Mouse (Mus musculus): ENCODE measurements around the gene Timeless. TPM values are rescaled to one million over a fixed set of nuclear protein-coding genes. Genes with fewer than 3 reads are reported as not detected.

Gene Timeless
- total and polyA plus RNA-seq, 3 experiments, result 28.1 to 61.4 (median 46.7) TPM

DNA sequence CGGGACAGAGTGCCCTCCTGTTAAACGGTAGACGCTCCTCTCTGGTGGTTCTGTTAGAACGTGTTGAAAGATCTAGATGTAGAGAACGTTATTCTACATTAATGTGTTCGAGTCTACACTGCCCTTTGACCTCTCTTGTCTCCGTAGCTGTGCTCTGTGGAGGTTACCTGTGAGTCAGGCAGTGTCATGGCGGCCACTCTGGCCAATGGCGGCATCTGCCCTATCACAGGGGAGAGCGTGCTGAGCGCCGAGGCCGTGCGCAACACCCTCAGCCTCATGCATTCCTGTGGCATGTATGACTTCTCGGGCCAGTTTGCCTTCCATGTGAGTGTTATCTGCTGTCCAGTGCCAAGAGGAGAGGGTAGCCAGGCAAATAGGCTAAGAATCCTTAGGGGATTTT lies 26.9 kb upstream of the Timeless start:
- peaks cover 4% of the 10 kb centered on the region; the same call in 1 of the 2 replicates for H3K4me1 ChIP-seq (ENCODE audit: insufficient read depth, low read depth, low read length)
- no peak overlapping the region for H3K4me3 ChIP-seq (ENCODE audit: low read depth, low read length)
- peaks cover 83% of the 10 kb centered on the region for H3K36me3 ChIP-seq (replicated peaks)
- DNase-seq (ENCODE audit: low spot score) (no peak), ATAC-seq (ENCODE audit: extremely low read depth, insufficient number of reproducible peaks, low FRiP score, poor library complexity, severe bottlenecking) (no peak)
- no peak for TF ChIP-seq CTCF (IDR thresholded peaks at IDR 0.05; ENCODE audit: low read depth, low read length)
- no peak for TF ChIP-seq TAL1 (conservative IDR thresholded peaks at IDR 0.05; ENCODE audit: low read depth, low read length)
- no peak for TF ChIP-seq POLR2AphosphoS5 (IDR thresholded peaks at IDR 0.05; ENCODE audit: insufficient replicate concordance, low read depth, low read length)
- no peak for TF ChIP-seq GATA1 (IDR thresholded peaks at IDR 0.05; ENCODE audit: borderline replicate concordance, low read length)
- no peak for TF ChIP-seq GATA2 (IDR thresholded peaks at IDR 0.05; ENCODE audit: borderline replicate concordance, low read depth, low read length)
- H3K27me3 ChIP-seq (ENCODE audit: insufficient read depth, low read length), result no peaks in the 10 kb centered on the region
- no peaks in the 10 kb centered on the region for H3K9me3 ChIP-seq (replicated peaks)

DNA sequence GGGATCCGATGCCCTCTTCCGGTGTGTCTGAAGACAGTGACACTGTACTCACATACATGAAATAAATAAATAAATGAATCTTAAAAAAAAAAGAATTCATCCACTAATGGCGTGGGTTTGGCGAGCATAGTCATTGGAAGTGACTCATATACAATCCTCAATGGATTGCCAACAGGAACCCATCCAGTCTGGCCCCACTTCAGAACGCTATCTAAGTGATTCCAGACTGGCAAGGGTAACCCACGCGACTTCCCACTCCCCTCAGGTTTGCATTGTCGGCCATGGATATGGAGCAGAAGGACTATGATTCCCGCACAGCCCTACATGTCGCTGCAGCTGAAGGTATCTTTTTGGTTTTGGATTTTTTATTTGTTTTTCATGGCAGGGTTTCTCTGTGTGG lies 23.5 kb upstream of the Timeless start:
- Histone ChIP-seq H3K27me3 (ENCODE audit: insufficient read depth, low read length) (peaks cover 4% of the 10 kb centered on the region; the same call in 1 of the 2 replicates), H3K36me3 (replicated peaks) (peaks cover 72% of the 10 kb centered on the region), H3K4me1 (ENCODE audit: insufficient read depth, low read depth, low read length) (peaks cover 21% of the 10 kb centered on the region), H3K4me3 (ENCODE audit: low read depth, low read length) (no peak overlapping the region), H3K9me3 (replicated peaks) (no peaks in the 10 kb centered on the region)
- no peak for ATAC-seq (ENCODE audit: extremely low read depth, insufficient number of reproducible peaks, low FRiP score, poor library complexity, severe bottlenecking)
- TF ChIP-seq TAL1 (conservative IDR thresholded peaks at IDR 0.05; ENCODE audit: low read depth, low read length) (no peak), GATA1 (IDR thresholded peaks at IDR 0.05; ENCODE audit: borderline replicate concordance, low read length) (no peak), CTCF (IDR thresholded peaks at IDR 0.05; ENCODE audit: low read depth, low read length) (no peak)
- no peak for DNase-seq (ENCODE audit: low spot score)

DNA sequence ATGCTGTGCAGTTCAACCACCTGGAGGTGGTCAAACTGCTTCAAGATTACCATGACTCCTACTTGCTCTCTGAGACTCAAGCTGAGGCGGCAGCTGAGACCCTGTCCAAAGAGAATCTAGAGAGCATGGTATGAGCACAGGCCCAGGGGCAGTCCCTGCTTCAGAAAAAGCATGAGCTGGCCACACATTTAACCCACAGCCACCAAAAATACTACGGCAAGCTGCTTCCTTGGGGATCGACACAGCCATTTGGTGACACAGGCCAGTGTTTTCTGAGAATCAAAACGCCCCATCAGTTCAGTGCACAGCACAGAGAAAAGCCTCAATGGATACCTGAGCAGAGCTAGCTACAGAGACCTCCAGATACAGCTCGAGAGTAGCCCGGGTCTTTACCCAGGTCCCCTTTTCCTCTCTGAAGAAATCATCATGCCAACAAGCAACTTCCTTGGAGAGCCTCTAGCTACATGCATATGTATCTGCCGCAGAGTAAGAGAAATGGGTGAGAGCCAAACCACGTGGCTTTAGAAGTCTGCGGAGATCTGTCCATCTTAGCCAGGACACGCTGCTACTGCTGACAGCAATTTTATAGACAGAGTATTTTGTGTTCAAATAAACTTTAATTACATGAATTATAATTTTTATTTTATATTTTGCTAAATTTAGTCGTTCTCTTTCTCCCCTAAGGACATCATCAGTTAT lies 22.4 kb upstream of the Timeless start:
- ATAC-seq (ENCODE audit: extremely low read depth, insufficient number of reproducible peaks, low FRiP score, poor library complexity, severe bottlenecking), result no peak
- no peak overlapping the region for H3K4me3 ChIP-seq (ENCODE audit: low read depth, low read length)
- H3K9me3 ChIP-seq (replicated peaks), result no peaks in the 10 kb centered on the region
- H3K36me3 ChIP-seq (replicated peaks), result peaks cover 62% of the 10 kb centered on the region
- no peak for DNase-seq (ENCODE audit: low spot score)
- TF ChIP-seq TAL1 (conservative IDR thresholded peaks at IDR 0.05; ENCODE audit: low read depth, low read length) (no peak), CTCF (IDR thresholded peaks at IDR 0.05; ENCODE audit: low read depth, low read length) (no peak), GATA2 (IDR thresholded peaks at IDR 0.05; ENCODE audit: borderline replicate concordance, low read depth, low read length) (no peak), GATA1 (IDR thresholded peaks at IDR 0.05; ENCODE audit: borderline replicate concordance, low read length) (no peak), POLR2AphosphoS5 (IDR thresholded peaks at IDR 0.05; ENCODE audit: insufficient replicate concordance, low read depth, low read length) (no peak)
- H3K27me3 ChIP-seq (ENCODE audit: insufficient read depth, low read length), result peaks cover 4% of the 10 kb centered on the region; the same call in 1 of the 2 replicates
- H3K4me1 ChIP-seq (ENCODE audit: insufficient read depth, low read depth, low read length), result peaks cover 21% of the 10 kb centered on the region

DNA sequence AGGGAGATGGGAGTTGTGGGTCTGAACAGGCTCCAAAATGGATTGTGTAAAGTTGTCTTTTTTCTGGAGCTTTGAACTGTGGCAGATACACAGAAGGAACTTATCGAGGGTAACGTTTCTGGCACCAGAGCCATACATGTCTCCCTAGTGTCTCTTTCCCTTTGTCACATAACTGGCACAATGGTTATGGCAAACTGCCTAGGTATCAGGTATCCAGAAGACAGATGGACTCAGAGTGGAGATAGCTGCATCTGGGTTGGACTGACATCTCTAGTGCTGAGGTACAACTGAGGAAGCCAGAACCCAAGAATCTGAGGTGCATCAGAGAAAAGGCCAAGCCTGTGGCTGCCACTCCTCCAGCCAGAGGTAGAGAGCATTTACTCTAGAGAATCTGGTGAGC lies 21.7 kb upstream of the Timeless start:
- no peak for ATAC-seq (ENCODE audit: extremely low read depth, insufficient number of reproducible peaks, low FRiP score, poor library complexity, severe bottlenecking)
- TF ChIP-seq CTCF (IDR thresholded peaks at IDR 0.05; ENCODE audit: low read depth, low read length) (no peak), POLR2AphosphoS5 (IDR thresholded peaks at IDR 0.05; ENCODE audit: insufficient replicate concordance, low read depth, low read length) (no peak), TAL1 (conservative IDR thresholded peaks at IDR 0.05; ENCODE audit: low read depth, low read length) (no peak), GATA2 (IDR thresholded peaks at IDR 0.05; ENCODE audit: borderline replicate concordance, low read depth, low read length) (no peak), GATA1 (IDR thresholded peaks at IDR 0.05; ENCODE audit: borderline replicate concordance, low read length) (no peak)
- H3K27me3 ChIP-seq (ENCODE audit: insufficient read depth, low read length), result peaks cover 4% of the 10 kb centered on the region; the same call in 1 of the 2 replicates
- peaks cover 21% of the 10 kb centered on the region for H3K4me1 ChIP-seq (ENCODE audit: insufficient read depth, low read depth, low read length)
- no peak overlapping the region; the same call in 1 of the 2 replicates for H3K4me3 ChIP-seq (ENCODE audit: low read depth, low read length)
- no peaks in the 10 kb centered on the region for H3K9me3 ChIP-seq (replicated peaks)
- peaks cover 55% of the 10 kb centered on the region for H3K36me3 ChIP-seq (replicated peaks)
- no peak for DNase-seq (ENCODE audit: low spot score)

DNA sequence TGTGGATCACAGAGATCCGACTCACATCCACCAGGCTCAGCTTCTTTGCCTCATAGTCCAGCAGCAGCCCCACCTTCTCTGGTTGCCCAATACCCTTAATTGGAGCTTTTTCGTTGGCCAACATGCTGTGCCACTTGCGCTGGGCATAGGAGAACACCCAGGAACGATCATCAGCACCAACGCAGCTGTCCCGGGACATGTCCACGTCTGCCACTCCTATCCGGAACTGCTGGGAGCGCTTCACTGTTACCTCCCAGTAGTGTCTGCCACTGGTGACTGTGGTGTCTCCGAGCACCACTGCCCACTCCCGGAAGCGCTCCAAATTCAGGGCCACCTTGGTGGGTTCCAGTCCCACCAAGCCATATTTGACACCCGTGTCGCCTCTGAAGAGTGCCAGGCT lies 20.9 kb upstream of the Timeless start:
- no peak for TF ChIP-seq POLR2AphosphoS5 (IDR thresholded peaks at IDR 0.05; ENCODE audit: insufficient replicate concordance, low read depth, low read length)
- no peak for TF ChIP-seq TAL1 (conservative IDR thresholded peaks at IDR 0.05; ENCODE audit: low read depth, low read length)
- no peak for TF ChIP-seq GATA2 (IDR thresholded peaks at IDR 0.05; ENCODE audit: borderline replicate concordance, low read depth, low read length)
- TF ChIP-seq GATA1 (IDR thresholded peaks at IDR 0.05; ENCODE audit: borderline replicate concordance, low read length), result no peak
- Histone ChIP-seq H3K4me1 (ENCODE audit: insufficient read depth, low read depth, low read length) (peaks cover 21% of the 10 kb centered on the region), H3K36me3 (replicated peaks) (peaks cover 48% of the 10 kb centered on the region), H3K4me3 (ENCODE audit: low read depth, low read length) (peak overlapping the region; percentile 74), H3K9me3 (replicated peaks) (no peaks in the 10 kb centered on the region), H3K27me3 (ENCODE audit: insufficient read depth, low read length) (peaks cover 4% of the 10 kb centered on the region; the same call in 1 of the 2 replicates)
- DNase-seq (ENCODE audit: low spot score) (peak; percentile 36), ATAC-seq (ENCODE audit: extremely low read depth, insufficient number of reproducible peaks, low FRiP score, poor library complexity, severe bottlenecking) (no peak)

DNA sequence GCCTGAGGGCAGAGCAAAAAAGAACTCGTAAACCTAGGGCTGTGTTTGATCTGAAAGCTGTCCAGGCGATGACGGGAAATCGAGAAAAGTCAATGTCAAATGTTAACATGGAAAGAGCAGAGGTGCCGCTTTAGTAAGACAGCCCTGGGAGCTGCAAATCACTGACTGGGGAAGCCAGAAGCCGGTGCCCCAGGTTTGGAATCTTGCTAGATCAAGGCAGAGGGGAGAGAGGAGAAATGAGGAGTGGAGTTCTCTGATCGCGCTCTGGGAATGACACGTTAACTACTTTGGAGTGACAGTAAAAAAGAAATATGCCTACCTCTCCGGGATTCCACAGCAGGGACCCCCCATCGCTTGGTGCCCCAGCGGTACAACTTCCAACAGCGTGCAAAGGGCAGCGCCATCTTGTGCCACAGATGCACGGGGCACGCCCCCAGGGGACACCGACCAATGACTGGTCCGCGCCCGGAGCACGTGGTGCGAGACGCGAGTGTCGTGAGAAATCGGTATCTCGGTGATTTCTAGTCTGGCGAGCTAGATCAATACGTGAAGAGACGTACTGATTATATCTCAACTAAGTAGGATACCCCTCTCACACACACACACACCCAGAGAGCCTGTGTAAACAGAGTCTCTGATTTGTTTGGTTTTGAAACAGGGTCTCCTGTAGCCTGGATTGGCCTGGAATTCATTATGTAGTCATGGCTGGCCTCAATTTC lies 20.3 kb upstream of the Timeless start, which contains the start of gene Spryd4:
Gene Spryd4 (minus strand): TSS at position 418 of the 719 bp plus-strand sequence.
- H3K4me3 ChIP-seq (ENCODE audit: low read depth, low read length), result peak within 1 kb of the TSS; percentile 74
- ATAC-seq (ENCODE audit: extremely low read depth, insufficient number of reproducible peaks, low FRiP score, poor library complexity, severe bottlenecking), result peak; percentile 94
- TF ChIP-seq TAL1 (conservative IDR thresholded peaks at IDR 0.05; ENCODE audit: low read depth, low read length), result no peak
- no peak for TF ChIP-seq GATA1 (IDR thresholded peaks at IDR 0.05; ENCODE audit: borderline replicate concordance, low read length)
- TF ChIP-seq POLR2AphosphoS5 (IDR thresholded peaks at IDR 0.05; ENCODE audit: insufficient replicate concordance, low read depth, low read length), result no peak
- no peak for TF ChIP-seq CTCF (IDR thresholded peaks at IDR 0.05; ENCODE audit: low read depth, low read length)
- no peak for TF ChIP-seq GATA2 (IDR thresholded peaks at IDR 0.05; ENCODE audit: borderline replicate concordance, low read depth, low read length)

More for the DNA sequence above, 20.3 kb upstream of the Timeless start, which contains the start of gene Spryd4:
- peaks cover 42% of the 10 kb centered on the region for H3K36me3 ChIP-seq (replicated peaks)
- peaks cover 4% of the 10 kb centered on the region; the same call in 1 of the 2 replicates for H3K27me3 ChIP-seq (ENCODE audit: insufficient read depth, low read length)
- no peaks in the 10 kb centered on the region for H3K9me3 ChIP-seq (replicated peaks)
- peak; percentile 79 for DNase-seq (ENCODE audit: low spot score)
- peaks cover 21% of the 10 kb centered on the region for H3K4me1 ChIP-seq (ENCODE audit: insufficient read depth, low read depth, low read length)
